Mouse (Mus musculus): ENCODE data around the gene Taz. TPM values are rescaled to one million over a fixed set of nuclear protein-coding genes. Genes with fewer than 3 reads are reported as not detected.
A peak's percentile ranks its signal among the peaks of the same experiment; 100 is the strongest.

The Taz gene
- polyA plus RNA-seq, 2 experiments from 2014 or later, result 42.1 to 51.3 TPM

GRCm38 (mm10) chrX:74281041-74281731 lies 526 bp upstream of the Taz start:
- no peak for ATAC-seq

- peak; percentile 74 for ATAC-seq
These were observed 831 bp downstream of the Taz start for GRCm38 (mm10) chrX:74282395-74283091.

- ATAC-seq, result no peak
These were observed 1.4 kb downstream of the Taz start for GRCm38 (mm10) chrX:74283092-74283437.

GRCm38 (mm10) chrX:74293431-74293830 lies 11.7 kb downstream of the Taz start:
- no peak for ATAC-seq

- ATAC-seq, result peak; percentile 99
These were observed 15.1 kb downstream of the Taz start, which contains the start of gene Atp6ap1 for GRCm38 (mm10) chrX:74296538-74297448. Atp6ap1 (plus strand) TSS chrX:74297097.

- ATAC-seq, result no peak
These were observed 16.6 kb downstream of the Taz start for GRCm38 (mm10) chrX:74298348-74298747.

- no peak for ATAC-seq
These were observed 18.0 kb downstream of the Taz start for GRCm38 (mm10) chrX:74299721-74300120.

GRCm38 (mm10) chrX:74304867-74305700 lies 23.4 kb downstream of the Taz start, which contains the start of gene Gdi1:
Gdi1 (plus strand) TSS chrX:74304998.
- ATAC-seq, result peak; percentile 77

- ATAC-seq, result peak; percentile 96
These were observed 31.1 kb downstream of the Taz start, which contains the start of gene Fam50a for GRCm38 (mm10) chrX:74312540-74313464. Fam50a (plus strand) TSS chrX:74313033.

- ATAC-seq, result peak; percentile 75
These were observed 47.0 kb downstream of the Taz start, which contains the start of gene Plxna3 for GRCm38 (mm10) chrX:74328725-74329161. Plxna3 (plus strand) TSS chrX:74329066.

- ATAC-seq, result no peak
These were observed 47.5 kb downstream of the Taz start for GRCm38 (mm10) chrX:74329215-74329671.

- no peak for ATAC-seq
These were observed 48.6 kb downstream of the Taz start for GRCm38 (mm10) chrX:74330166-74330930.

Other genes with a start within 250 kb of the Taz start
- not detected for gene Opn1mw, start 154.4 kb upstream of the Taz start, polyA plus RNA-seq (2017; shearing (Covaris generic))
- gene Mecp2, start 146.5 kb upstream of the Taz start, polyA plus RNA-seq (2017; shearing (Covaris generic)), result 10 to 100 TPM; 16.3 to 18.2 TPM
- not detected for gene Tex28, start 114.1 kb upstream of the Taz start, polyA plus RNA-seq (2017; shearing (Covaris generic))
- 1 to 10 TPM; 2.6 to 4.5 TPM for gene Tktl1, start 104.7 kb upstream of the Taz start, polyA plus RNA-seq (2017; shearing (Covaris generic))
- 100 to 1,000 TPM; 202 to 298 TPM for gene Flna, start 32.1 kb upstream of the Taz start, polyA plus RNA-seq (2017; shearing (Covaris generic))
- gene Emd, start 27.2 kb upstream of the Taz start, polyA plus RNA-seq (2017; shearing (Covaris generic)), result 10 to 100 TPM; 47.0 to 48.0 TPM
- gene Rpl10, start 11.1 kb upstream of the Taz start, polyA plus RNA-seq (2017; shearing (Covaris generic)), result 1,000 to 10,000 TPM in 1 of 2 experiments, 100 to 1,000 TPM in 1; 640 to 1,689 TPM
- 10 to 100 TPM; 16.6 to 18.5 TPM for gene Dnase1l1, start 425 bp downstream of the Taz start, polyA plus RNA-seq (2017; shearing (Covaris generic))
- 100 to 1,000 TPM; 139 to 153 TPM for gene Atp6ap1, start 15.2 kb downstream of the Taz start, polyA plus RNA-seq (2017; shearing (Covaris generic))
- gene Gdi1, start 23.1 kb downstream of the Taz start, polyA plus RNA-seq (2017; shearing (Covaris generic)), result 100 to 1,000 TPM; 176 to 227 TPM
- 10 to 100 TPM; 63.2 to 71.0 TPM for gene Fam50a, start 31.1 kb downstream of the Taz start, polyA plus RNA-seq (2017; shearing (Covaris generic))
- gene Plxna3, start 47.2 kb downstream of the Taz start, polyA plus RNA-seq (2017; shearing (Covaris generic)), result 1 to 10 TPM in 1 of 2 experiments, under 1 TPM in 1; 0.74 to 2.5 TPM
- 10 to 100 TPM; 70.4 to 87.6 TPM for gene Lage3, start 71.7 kb downstream of the Taz start, polyA plus RNA-seq (2017; shearing (Covaris generic))
- gene Ubl4a, start 91.3 kb downstream of the Taz start, polyA plus RNA-seq (2017; shearing (Covaris generic)), result 10 to 100 TPM; 57.4 to 70.9 TPM
- 10 to 100 TPM; 22.4 to 34.2 TPM for gene Slc10a3, start 91.4 kb downstream of the Taz start, polyA plus RNA-seq (2017; shearing (Covaris generic))
- 10 to 100 TPM; 17.6 to 27.2 TPM for gene Fam3a, start 111.4 kb downstream of the Taz start, polyA plus RNA-seq (2017; shearing (Covaris generic))
- gene Ikbkg, start 111.4 kb downstream of the Taz start, polyA plus RNA-seq (2017; shearing (Covaris generic)), result 10 to 100 TPM; 35.4 to 38.5 TPM
- 10 to 100 TPM; 31.7 to 37.7 TPM for gene G6pdx, start 147.3 kb downstream of the Taz start, polyA plus RNA-seq (2017; shearing (Covaris generic))
- gene Gm6880, start 199.5 kb downstream of the Taz start, polyA plus RNA-seq (2017; shearing (Covaris generic)), result not detected

Measured in activated CD4-positive, CD25-positive, alpha-beta regulatory T cell, adult 4 months (primary cell).